Mouse (Mus musculus) natural killer cell, adult 2 months (primary cell): Measurements from ENCODE around the gene Zfp661.
A peak's percentile ranks its signal among the peaks of the same experiment; 100 is the strongest.
"Not testable (repeated sequence)": the region's sequence is repeated elsewhere in the genome, so short reads cannot be mapped to it uniquely, and the experiment has no call there.

Source experiments
- DNase-seq, 2 experiments: peaks; one replicate each; pipeline ENCODE4 v3.0.0; 2022; ENCODE audit warnings: low spot score in 2 of 2

Zfp661 gene

GRCm38 (mm10) chr2:127586694-127587513, at the start of gene Zfp661, which contains the start of gene Mrps5:
Gene Zfp661, minus strand, starts transcription at chr2:127587094.
Gene Mrps5, plus strand, starts transcription at chr2:127587222.
- DNase-seq: peak; percentile 84 to 87

- DNase-seq: no peak
Measured at GRCm38 (mm10) chr2:127635581-127635980, 48.7 kb upstream of the Zfp661 start.

GRCm38 (mm10) chr2:127632601-127633000, 45.7 kb upstream of the Zfp661 start:
- no peak for DNase-seq

- no peak for DNase-seq
Measured at GRCm38 (mm10) chr2:127627990-127628570, 41.2 kb upstream of the Zfp661 start.

GRCm38 (mm10) chr2:127627354-127627753, 40.5 kb upstream of the Zfp661 start:
- no peak for DNase-seq

GRCm38 (mm10) chr2:127625659-127626058, 38.8 kb upstream of the Zfp661 start:
- DNase-seq: no peak

- no peak for DNase-seq
Measured at GRCm38 (mm10) chr2:127624786-127625185, 37.9 kb upstream of the Zfp661 start.

- no peak for DNase-seq
Measured at GRCm38 (mm10) chr2:127622065-127622464, 35.2 kb upstream of the Zfp661 start.

GRCm38 (mm10) chr2:127619311-127619710, 32.4 kb upstream of the Zfp661 start:
- DNase-seq: no peak

- DNase-seq: no peak
Measured at GRCm38 (mm10) chr2:127612288-127612687, 25.4 kb upstream of the Zfp661 start.

- no peak for DNase-seq
Measured at GRCm38 (mm10) chr2:127611386-127611785, 24.5 kb upstream of the Zfp661 start.

- DNase-seq: no peak
Measured at GRCm38 (mm10) chr2:127608986-127609385, 22.1 kb upstream of the Zfp661 start.

- no peak for DNase-seq
Measured at GRCm38 (mm10) chr2:127608234-127608633, 21.3 kb upstream of the Zfp661 start.

- no peak for DNase-seq
Measured at GRCm38 (mm10) chr2:127605203-127605602, 18.3 kb upstream of the Zfp661 start.

- DNase-seq: not testable (repeated sequence)
Measured at GRCm38 (mm10) chr2:127603383-127603782, 16.5 kb upstream of the Zfp661 start.

GRCm38 (mm10) chr2:127590840-127591239, 3.9 kb upstream of the Zfp661 start:
- DNase-seq: peak in 1 of 2 experiments; percentile 18

- DNase-seq: peak; percentile 42 to 49
Measured at GRCm38 (mm10) chr2:127590204-127590603, 3.3 kb upstream of the Zfp661 start.

GRCm38 (mm10) chr2:127588897-127589296, 2.0 kb upstream of the Zfp661 start:
- DNase-seq: no peak

- no peak for DNase-seq
Measured at GRCm38 (mm10) chr2:127587514-127587844, 585 bp upstream of the Zfp661 start.

GRCm38 (mm10) chr2:127584436-127584858, 2.4 kb downstream of the Zfp661 start:
- DNase-seq: peak; percentile 83 to 89

GRCm38 (mm10) chr2:127573322-127573721, 13.6 kb downstream of the Zfp661 start:
- DNase-seq: no peak

- DNase-seq: peak; percentile 64 to 69
Measured at GRCm38 (mm10) chr2:127559070-127559966, 27.6 kb downstream of the Zfp661 start.
